Mouse (Mus musculus): Measurements from ENCODE around the gene Tmem39a.

The Tmem39a gene

GRCm38 (mm10) chr16:38587572-38587971, 29.1 kb downstream of the Tmem39a start:
- no peak for DNase-seq (ENCODE audit: low read depth, low spot score)

GRCm38 (mm10) chr16:38591506-38591905, 33.0 kb downstream of the Tmem39a start:
- peak; percentile 38 for DNase-seq (ENCODE audit: low read depth, low spot score)

- DNase-seq (ENCODE audit: low read depth, low spot score), result no peak
Observed at GRCm38 (mm10) chr16:38592026-38592678, 33.7 kb downstream of the Tmem39a start.

- DNase-seq (ENCODE audit: low read depth, low spot score), result no peak
Observed at GRCm38 (mm10) chr16:38592946-38593345, 34.4 kb downstream of the Tmem39a start.

GRCm38 (mm10) chr16:38594435-38594834, 35.9 kb downstream of the Tmem39a start:
- DNase-seq (ENCODE audit: low read depth, low spot score), result no peak

GRCm38 (mm10) chr16:38596099-38596498, 37.6 kb downstream of the Tmem39a start:
- DNase-seq (ENCODE audit: low read depth, low spot score), result no peak

- no peak for DNase-seq (ENCODE audit: low read depth, low spot score)
Observed at GRCm38 (mm10) chr16:38596651-38597050, 38.2 kb downstream of the Tmem39a start.

- DNase-seq (ENCODE audit: low read depth, low spot score), result no peak
Observed at GRCm38 (mm10) chr16:38598986-38599680, 40.6 kb downstream of the Tmem39a start.

- peak; percentile 97 for DNase-seq (ENCODE audit: low read depth, low spot score)
Observed at GRCm38 (mm10) chr16:38602989-38603804, 44.7 kb downstream of the Tmem39a start.

- no peak for DNase-seq (ENCODE audit: low read depth, low spot score)
Observed at GRCm38 (mm10) chr16:38606509-38606908, 48.0 kb downstream of the Tmem39a start.

- DNase-seq (ENCODE audit: low read depth, low spot score), result no peak
Observed at GRCm38 (mm10) chr16:38608687-38609086, 50.2 kb downstream of the Tmem39a start.

- no peak for DNase-seq (ENCODE audit: low read depth, low spot score)
Observed at GRCm38 (mm10) chr16:38609092-38609491, 50.6 kb downstream of the Tmem39a start.

GRCm38 (mm10) chr16:38612646-38613045, 54.1 kb downstream of the Tmem39a start:
- no peak for DNase-seq (ENCODE audit: low read depth, low spot score)

- no peak for DNase-seq (ENCODE audit: low read depth, low spot score)
Observed at GRCm38 (mm10) chr16:38613646-38614045, 55.1 kb downstream of the Tmem39a start.

GRCm38 (mm10) chr16:38617977-38618376, 59.5 kb downstream of the Tmem39a start:
- no peak for DNase-seq (ENCODE audit: low read depth, low spot score)

- peak; percentile 80 for DNase-seq (ENCODE audit: low read depth, low spot score)
Observed at GRCm38 (mm10) chr16:38619054-38619453, 60.6 kb downstream of the Tmem39a start.

- DNase-seq (ENCODE audit: low read depth, low spot score), result no peak
Observed at GRCm38 (mm10) chr16:38620696-38621450, 62.4 kb downstream of the Tmem39a start.

GRCm38 (mm10) chr16:38622283-38622682, 63.8 kb downstream of the Tmem39a start:
- DNase-seq (ENCODE audit: low read depth, low spot score), result peak; percentile 67

GRCm38 (mm10) chr16:38624303-38624702, 65.8 kb downstream of the Tmem39a start:
- DNase-seq (ENCODE audit: low read depth, low spot score), result no peak

- no peak for DNase-seq (ENCODE audit: low read depth, low spot score)
Observed at GRCm38 (mm10) chr16:38625411-38625810, 66.9 kb downstream of the Tmem39a start.

GRCm38 (mm10) chr16:38625811-38626369, 67.4 kb downstream of the Tmem39a start:
- DNase-seq (ENCODE audit: low read depth, low spot score), result no peak
